Mouse (Mus musculus) heart, adult 2 months (tissue): Measurements from ENCODE around the gene Adamts15.

Experiments
- CTCF ChIP-seq: fragments of 200-600 bp; IDR thresholded peaks from 2 replicates; pipeline ENCODE4 v1.8.1; 2022; ENCODE audit warnings: antibody characterized with exemption, mild to moderate bottlenecking, moderate library complexity
- EP300 ChIP-seq: fragments of 200-500 bp; IDR thresholded peaks from 2 replicates; pipeline ENCODE4 v1.6.1; 2011; ENCODE audit warnings: low read depth, low read length, control low read depth; ENCODE audit not compliant: insufficient read depth
- POLR2A ChIP-seq: fragments of 200-500 bp; IDR thresholded peaks from 2 replicates; pipeline ENCODE4 v1.6.1; 2011; ENCODE audit warnings: mild to moderate bottlenecking, low read depth, low read length, control low read depth; ENCODE audit not compliant: insufficient read depth

DNA sequence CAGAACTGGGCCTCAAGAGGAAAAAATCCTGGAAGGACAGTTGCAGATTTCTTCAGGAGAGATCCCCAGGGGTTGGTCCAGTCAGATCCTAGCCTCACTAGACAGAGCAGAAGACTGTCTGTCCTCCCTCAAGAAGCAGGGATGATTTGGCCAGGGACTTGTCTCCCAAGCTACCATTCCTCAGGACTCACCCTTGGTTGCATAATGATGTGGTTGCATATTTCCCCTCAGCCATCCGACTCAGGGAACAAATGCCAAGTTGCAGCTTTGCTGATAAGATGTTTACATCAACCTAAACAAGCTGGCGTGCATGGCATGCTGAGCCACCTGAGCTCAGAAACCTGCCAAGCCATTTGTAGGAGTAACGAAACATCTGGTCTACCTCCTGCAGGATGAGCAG, 27.2 kb upstream of the Adamts15 start:
- TF ChIP-seq CTCF: no peak
- TF ChIP-seq POLR2A: no peak
- no peak for TF ChIP-seq EP300
